Mouse (Mus musculus) E14TG2a.4 (cell line): ENCODE measurements around the gene Gpr83.

Experiments used
- H3K27me3 ChIP-seq: 2 replicates; pipeline ENCODE4 v1.6.1; 2014; ENCODE audit warnings: low read length, control low read depth; ENCODE audit not compliant: insufficient read depth
- H3K36me3 ChIP-seq: 2 replicates; pipeline ENCODE4 v1.6.1; 2014; ENCODE audit warnings: low read length, control low read depth; ENCODE audit not compliant: insufficient read depth
- H3K4me1 ChIP-seq: replicated peaks from 2 replicates; pipeline ENCODE4 v1.6.1; 2014; ENCODE audit warnings: low read depth, low read length, control low read depth
- H3K4me3 ChIP-seq: replicated peaks from 2 replicates; pipeline ENCODE4 v1.5.1; 2014; ENCODE audit warnings: mild to moderate bottlenecking, low read length
- H3K9me3 ChIP-seq: 2 replicates; pipeline ENCODE4 v1.6.1; 2014; ENCODE audit warnings: low read length, control low read depth
- CTCF ChIP-seq: conservative IDR thresholded peaks from 2 replicates; pipeline ENCODE4 v1.5.1; 2014; ENCODE audit warnings: low read length
- NANOG ChIP-seq: IDR thresholded peaks from 2 replicates; pipeline ENCODE4 v1.6.1; 2014; ENCODE audit warnings: borderline replicate concordance, low read length, mixed read lengths
- POU5F1 ChIP-seq: IDR thresholded peaks from 2 replicates; pipeline ENCODE4 v1.6.1; 2014; ENCODE audit warnings: low read length, borderline replicate concordance

The Gpr83 gene

GRCm38 (mm10) chr9:14904741-14905475 is 44.9 kb downstream of the Gpr83 start:
- no peak for TF ChIP-seq POU5F1
- TF ChIP-seq CTCF, result no peak
- no peak for TF ChIP-seq NANOG
- Histone ChIP-seq H3K27me3 (peaks cover 60% of the 10 kb centered on the region), H3K4me3 (no peak overlapping the region), H3K9me3 (no peaks in the 10 kb centered on the region), H3K4me1 (peaks cover 38% of the 10 kb centered on the region), H3K36me3 (no peaks in the 10 kb centered on the region)

- H3K4me1 ChIP-seq, result peaks cover 35% of the 10 kb centered on the region
- no peak overlapping the region for H3K4me3 ChIP-seq
- no peak for TF ChIP-seq CTCF
- no peak for TF ChIP-seq POU5F1
- TF ChIP-seq NANOG, result no peak
- no peaks in the 10 kb centered on the region for H3K36me3 ChIP-seq
- no peaks in the 10 kb centered on the region for H3K9me3 ChIP-seq
- H3K27me3 ChIP-seq, result peaks cover 50% of the 10 kb centered on the region
Observed at GRCm38 (mm10) chr9:14905956-14906355, 45.9 kb downstream of the Gpr83 start.

- H3K4me3 ChIP-seq, result no peak overlapping the region
- H3K4me1 ChIP-seq, result peaks cover 34% of the 10 kb centered on the region
- no peaks in the 10 kb centered on the region for H3K36me3 ChIP-seq
- TF ChIP-seq CTCF, result no peak
- TF ChIP-seq POU5F1, result no peak
- TF ChIP-seq NANOG, result no peak
- no peaks in the 10 kb centered on the region for H3K9me3 ChIP-seq
- peaks cover 31% of the 10 kb centered on the region for H3K27me3 ChIP-seq
Observed at GRCm38 (mm10) chr9:14907816-14908415, 47.9 kb downstream of the Gpr83 start.

- H3K9me3 ChIP-seq, result no peaks in the 10 kb centered on the region
- H3K4me1 ChIP-seq, result peaks cover 15% of the 10 kb centered on the region
- TF ChIP-seq NANOG, result no peak
- no peak for TF ChIP-seq CTCF
- no peak for TF ChIP-seq POU5F1
- H3K36me3 ChIP-seq, result no peaks in the 10 kb centered on the region
- no peak overlapping the region for H3K4me3 ChIP-seq
- peaks cover 16% of the 10 kb centered on the region for H3K27me3 ChIP-seq
Observed at GRCm38 (mm10) chr9:14909981-14910380, 50.0 kb downstream of the Gpr83 start.

GRCm38 (mm10) chr9:14912037-14912436 is 52.0 kb downstream of the Gpr83 start:
- Histone ChIP-seq H3K4me1 (0 out of 2 replicates have a peak, but pooled peaks cover 8% of the 10 kb centered on the region), H3K9me3 (no peaks in the 10 kb centered on the region), H3K36me3 (no peaks in the 10 kb centered on the region), H3K4me3 (no peak overlapping the region), H3K27me3 (peaks cover 4% of the 10 kb centered on the region; the same call in 1 of the 2 replicates)
- TF ChIP-seq CTCF (no peak), NANOG (no peak), POU5F1 (no peak)

- H3K4me3 ChIP-seq, result no peak overlapping the region
- TF ChIP-seq NANOG (no peak), CTCF (no peak), POU5F1 (no peak)
- H3K4me1 ChIP-seq, result peaks cover 11% of the 10 kb centered on the region
- no peaks in the 10 kb centered on the region for H3K36me3 ChIP-seq
- no peaks in the 10 kb centered on the region for H3K9me3 ChIP-seq
- no peaks in the 10 kb centered on the region for H3K27me3 ChIP-seq
Observed at GRCm38 (mm10) chr9:14917661-14918060, 57.7 kb downstream of the Gpr83 start.

- Histone ChIP-seq H3K9me3 (no peaks in the 10 kb centered on the region), H3K4me1 (peaks cover 11% of the 10 kb centered on the region), H3K4me3 (no peak overlapping the region), H3K36me3 (no peaks in the 10 kb centered on the region), H3K27me3 (peaks cover 5% of the 10 kb centered on the region; the same call in 1 of the 2 replicates)
- TF ChIP-seq CTCF (no peak), NANOG (no peak), POU5F1 (no peak)
Observed at GRCm38 (mm10) chr9:14918825-14919668, 59.0 kb downstream of the Gpr83 start.
